Mouse (Mus musculus) embryonic facial prominence, embryonic 13.5 days (tissue): Measurements from ENCODE around the gene Acsf3. TPM values are rescaled to one million over a fixed set of nuclear protein-coding genes. Genes with fewer than 3 reads are reported as not detected.

ENCODE experiments used
- ATAC-seq: fragments of 200-750 bp; cut with Nextera tagmentation; 2 replicates; pipeline ENCODE4 v1.8.0; 2017; ENCODE audit warnings: low read depth; ENCODE audit not compliant: insufficient number of reproducible peaks, insufficient read depth, low FRiP score, low TSS enrichment
- H3K27ac ChIP-seq: fragments of 300-500 bp; sonication (generic); 2 replicates; pipeline ENCODE4 v1.5.1; 2015; ENCODE audit warnings: moderate library complexity, mild to moderate bottlenecking, inconsistent platforms
- H3K27me3 ChIP-seq: fragments of 300-500 bp; sonication (generic); 2 replicates; pipeline ENCODE4 v1.6.1; 2015; ENCODE audit warnings: mild to moderate bottlenecking, inconsistent platforms
- H3K36me3 ChIP-seq: fragments of 300-500 bp; sonication (generic); 2 replicates; pipeline ENCODE4 v1.6.1; 2015; ENCODE audit warnings: mild to moderate bottlenecking, inconsistent platforms
- H3K4me1 ChIP-seq: fragments of 300-500 bp; sonication (generic); 2 replicates; pipeline ENCODE4 v1.6.1; 2015; ENCODE audit warnings: inconsistent platforms
- H3K4me2 ChIP-seq: fragments of 300-500 bp; sonication (generic); 2 replicates; pipeline ENCODE4 v1.6.1; 2015; ENCODE audit warnings: moderate library complexity, mild to moderate bottlenecking, inconsistent platforms
- H3K4me3 ChIP-seq: fragments of 300-500 bp; sonication (generic); 2 replicates; pipeline ENCODE4 v1.5.1; 2015; ENCODE audit warnings: mild to moderate bottlenecking, inconsistent platforms
- H3K9ac ChIP-seq: fragments of 300-500 bp; sonication (generic); 2 replicates; pipeline ENCODE4 v1.6.1; 2015; ENCODE audit warnings: mild to moderate bottlenecking, inconsistent platforms
- H3K9me3 ChIP-seq: fragments of 300-500 bp; sonication (generic); 2 replicates; pipeline ENCODE4 v1.6.1; 2016; ENCODE audit warnings: inconsistent platforms
- WGBS: fragments of 180-500 bp; shearing (Covaris S2); methylation state at CpG from one replicate; pipeline ENCODE4 v1.1.7; 2015; ENCODE audit warnings: mixed read lengths; 5-methylcytosine and 5-hydroxymethylcytosine counted together
- polyA plus RNA-seq: library from polyadenylated mRNA; unstranded; fragments of >200 nt; fragmentation: Nextera tagmentation; extraction: Ambion mirVana; gene quantifications from 2 replicates; pipeline ENCODE4 v1.2.1, GENCODE M21; 2015

The Acsf3 gene
- polyA plus RNA-seq, 1 experiment from 2014 or later: 18.9 TPM

- WGBS: 92% methylated on average over 6 of the region's 6 CpGs
- no peaks in the 10 kb centered on the region for H3K9me3 ChIP-seq
These were observed 41.7 kb downstream of the Acsf3 start for GRCm38 (mm10) chr8:122816965-122817364.

GRCm38 (mm10) chr8:122817724-122818496 lies 42.6 kb downstream of the Acsf3 start:
- Histone ChIP-seq H3K4me1 (0 out of 2 replicates have a peak, but pooled peaks cover 4% of the 10 kb centered on the region), H3K27ac (no peak overlapping the region), H3K27me3 (no peaks in the 10 kb centered on the region), H3K36me3 (peaks cover 37% of the 10 kb centered on the region), H3K4me3 (no peak overlapping the region), H3K9ac (peak overlapping the region; percentile 54; the same call in 1 of the 2 replicates), H3K4me2 (no peak overlapping the region), H3K9me3 (no peaks in the 10 kb centered on the region)
- ATAC-seq: no peak
- 35% methylated on average over 13 of the region's 13 CpGs for WGBS

More at GRCm38 (mm10) chr8:122816965-122817364, 41.7 kb downstream of the Acsf3 start:
- no peak overlapping the region for H3K9ac ChIP-seq
- no peak for ATAC-seq
- H3K4me3 ChIP-seq: no peak overlapping the region
- no peak overlapping the region for H3K4me2 ChIP-seq
- no peaks in the 10 kb centered on the region for H3K27me3 ChIP-seq
- no peak overlapping the region for H3K27ac ChIP-seq
- peaks cover 45% of the 10 kb centered on the region for H3K36me3 ChIP-seq
- 0 out of 2 replicates have a peak, but pooled peaks cover 4% of the 10 kb centered on the region for H3K4me1 ChIP-seq

GRCm38 (mm10) chr8:122819776-122820175 lies 44.5 kb downstream of the Acsf3 start:
- no peak overlapping the region for H3K9ac ChIP-seq
- ATAC-seq: no peak

GRCm38 (mm10) chr8:122824571-122824970 lies 49.3 kb downstream of the Acsf3 start:
- no peaks in the 10 kb centered on the region for H3K27me3 ChIP-seq
- WGBS: 16% methylated on average over 5 of the region's 5 CpGs
- H3K4me3 ChIP-seq: no peak overlapping the region
- no peaks in the 10 kb centered on the region for H3K36me3 ChIP-seq
- peak overlapping the region; percentile 69 for H3K27ac ChIP-seq
- ATAC-seq: no peak
- no peak overlapping the region for H3K4me2 ChIP-seq
- no peaks in the 10 kb centered on the region for H3K9me3 ChIP-seq
- peak overlapping the region; percentile 41 for H3K9ac ChIP-seq
- H3K4me1 ChIP-seq: peaks cover 19% of the 10 kb centered on the region

More at GRCm38 (mm10) chr8:122819776-122820175, 44.5 kb downstream of the Acsf3 start:
- 75% methylated on average over 11 of the region's 11 CpGs for WGBS
- Histone ChIP-seq H3K9me3 (no peaks in the 10 kb centered on the region), H3K36me3 (peaks cover 19% of the 10 kb centered on the region; the same call in 1 of the 2 replicates), H3K27ac (no peak overlapping the region), H3K4me3 (no peak overlapping the region), H3K4me1 (peaks cover 14% of the 10 kb centered on the region), H3K4me2 (no peak overlapping the region), H3K27me3 (no peaks in the 10 kb centered on the region)

GRCm38 (mm10) chr8:122824986-122825385 lies 49.7 kb downstream of the Acsf3 start:
- H3K9me3 ChIP-seq: no peaks in the 10 kb centered on the region
- H3K4me3 ChIP-seq: no peak overlapping the region
- peak overlapping the region; percentile 41; the same call in 1 of the 2 replicates for H3K9ac ChIP-seq
- H3K4me2 ChIP-seq: no peak overlapping the region
- peaks cover 19% of the 10 kb centered on the region for H3K4me1 ChIP-seq
- no peaks in the 10 kb centered on the region for H3K27me3 ChIP-seq
- H3K27ac ChIP-seq: peak overlapping the region; percentile 69
- no peaks in the 10 kb centered on the region for H3K36me3 ChIP-seq
- 81% methylated on average over 9 of the region's 9 CpGs for WGBS
- ATAC-seq: no peak

- H3K27ac ChIP-seq: no peak overlapping the region
- no peak overlapping the region for H3K4me2 ChIP-seq
- H3K36me3 ChIP-seq: no peaks in the 10 kb centered on the region
- WGBS: 76% methylated on average over 8 of the region's 8 CpGs
- peaks cover 22% of the 10 kb centered on the region for H3K4me1 ChIP-seq
- H3K9me3 ChIP-seq: no peaks in the 10 kb centered on the region
- H3K4me3 ChIP-seq: no peak overlapping the region
- no peak for ATAC-seq
- no peak overlapping the region for H3K9ac ChIP-seq
- H3K27me3 ChIP-seq: no peaks in the 10 kb centered on the region
These were observed 50.1 kb downstream of the Acsf3 start for GRCm38 (mm10) chr8:122825408-122825807.

GRCm38 (mm10) chr8:122829396-122829795 lies 54.1 kb downstream of the Acsf3 start:
- WGBS: 76% methylated on average over 3 of the region's 3 CpGs
- no peaks in the 10 kb centered on the region for H3K27me3 ChIP-seq

GRCm38 (mm10) chr8:122830349-122831061 lies 55.2 kb downstream of the Acsf3 start:
- Histone ChIP-seq H3K4me1 (0 out of 2 replicates have a peak, but pooled peaks cover 4% of the 10 kb centered on the region), H3K4me3 (no peak overlapping the region), H3K9me3 (no peaks in the 10 kb centered on the region), H3K27me3 (no peaks in the 10 kb centered on the region), H3K27ac (no peak overlapping the region), H3K4me2 (no peak overlapping the region), H3K9ac (no peak overlapping the region), H3K36me3 (no peaks in the 10 kb centered on the region)
- no peak for ATAC-seq
- 39% methylated on average over 8 of the region's 8 CpGs for WGBS

More at GRCm38 (mm10) chr8:122829396-122829795, 54.1 kb downstream of the Acsf3 start:
- Histone ChIP-seq H3K36me3 (no peaks in the 10 kb centered on the region), H3K9ac (no peak overlapping the region), H3K9me3 (no peaks in the 10 kb centered on the region), H3K4me2 (no peak overlapping the region), H3K4me3 (no peak overlapping the region), H3K4me1 (peaks cover 16% of the 10 kb centered on the region), H3K27ac (no peak overlapping the region)
- no peak for ATAC-seq

GRCm38 (mm10) chr8:122834416-122834815 lies 59.1 kb downstream of the Acsf3 start:
- H3K4me3 ChIP-seq: no peak overlapping the region
- no peak overlapping the region for H3K27ac ChIP-seq
- WGBS: 84% methylated on average over 8 of the region's 8 CpGs
- no peaks in the 10 kb centered on the region for H3K27me3 ChIP-seq
- no peak overlapping the region for H3K4me2 ChIP-seq
- H3K9me3 ChIP-seq: no peaks in the 10 kb centered on the region
- no peaks in the 10 kb centered on the region for H3K36me3 ChIP-seq
- H3K4me1 ChIP-seq: 0 out of 2 replicates have a peak, but pooled peaks cover 2% of the 10 kb centered on the region
- H3K9ac ChIP-seq: no peak overlapping the region
- ATAC-seq: no peak

GRCm38 (mm10) chr8:122834971-122835370 lies 59.7 kb downstream of the Acsf3 start:
- WGBS: 33% methylated on average over 8 of the region's 8 CpGs
- Histone ChIP-seq H3K4me1 (0 out of 2 replicates have a peak, but pooled peaks cover 2% of the 10 kb centered on the region), H3K4me3 (no peak overlapping the region), H3K27me3 (no peaks in the 10 kb centered on the region), H3K27ac (no peak overlapping the region), H3K9me3 (no peaks in the 10 kb centered on the region), H3K9ac (no peak overlapping the region), H3K4me2 (no peak overlapping the region), H3K36me3 (no peaks in the 10 kb centered on the region)
- ATAC-seq: no peak

- H3K27ac ChIP-seq: no peak overlapping the region
- ATAC-seq: no peak
- no peaks in the 10 kb centered on the region for H3K36me3 ChIP-seq
- WGBS: 88% methylated on average over 12 of the region's 12 CpGs
- H3K4me2 ChIP-seq: no peak overlapping the region
- H3K9ac ChIP-seq: no peak overlapping the region
- no peaks in the 10 kb centered on the region for H3K4me1 ChIP-seq
- H3K9me3 ChIP-seq: no peaks in the 10 kb centered on the region
- H3K27me3 ChIP-seq: no peaks in the 10 kb centered on the region
- H3K4me3 ChIP-seq: no peak overlapping the region
These were observed 60.9 kb downstream of the Acsf3 start for GRCm38 (mm10) chr8:122836199-122836598.
